Mouse (Mus musculus) myocyte (in vitro differentiated cells): ENCODE measurements around the gene Myo1g. TPM values are rescaled to one million over a fixed set of nuclear protein-coding genes. Genes with fewer than 3 reads are reported as not detected.

Experiments used
- H3K27me3 ChIP-seq: one replicate; pipeline ENCODE4 v1.6.1; 2011; ENCODE audit not compliant: control insufficient read depth, insufficient read depth, insufficient read length
- H3K36me3 ChIP-seq: one replicate; pipeline ENCODE4 v1.6.1; 2011; ENCODE audit not compliant: control insufficient read depth, insufficient read depth
- H3K4me2 ChIP-seq: one replicate; pipeline ENCODE4 v1.6.1; 2011; ENCODE audit warnings: low read depth, control low read depth
- H3K4me3 ChIP-seq: one replicate; pipeline ENCODE4 v1.5.1; 2011; ENCODE audit warnings: mild to moderate bottlenecking, control low read depth, moderate library complexity
- H3K79me2 ChIP-seq: one replicate; pipeline ENCODE4 v1.6.1; 2011; ENCODE audit not compliant: control insufficient read depth, insufficient read depth
- H3ac ChIP-seq: one replicate; pipeline ENCODE4 v1.6.1; 2011; ENCODE audit not compliant: control insufficient read depth, insufficient read length
- CEBPB ChIP-seq: IDR thresholded peaks from 2 replicates; pipeline ENCODE4 v1.6.1; 2011; ENCODE audit warnings: mild to moderate bottlenecking, moderate library complexity; ENCODE audit not compliant: poor library complexity, insufficient read depth, severe bottlenecking
- E2F4 ChIP-seq: IDR thresholded peaks from one replicate; pipeline ENCODE4 v1.6.1; 2011; ENCODE audit warnings: mild to moderate bottlenecking, control low read depth, moderate library complexity; ENCODE audit not compliant: insufficient read depth
- MAX ChIP-seq: IDR thresholded peaks from one replicate; pipeline ENCODE4 v1.6.1; 2011; ENCODE audit warnings: low read depth, mild to moderate bottlenecking, control low read depth
- MYOD1 ChIP-seq, 3 experiments: IDR thresholded peaks; one replicate each; pipeline ENCODE4 v1.6.1; 2011; ENCODE audit warnings: control low read depth in 2 of 3, low read depth in 2 of 3, mild to moderate bottlenecking in 2 of 3, moderate library complexity in 1 of 3; ENCODE audit not compliant: insufficient read length in 2 of 3, control insufficient read depth in 1 of 3
- MYOG ChIP-seq, 3 experiments: IDR thresholded peaks; one replicate each; pipeline ENCODE4 v1.6.1; 2011; ENCODE audit warnings: control low read depth in 2 of 3, low read depth in 2 of 3, mild to moderate bottlenecking in 2 of 3; ENCODE audit not compliant: insufficient read length in 2 of 3, control insufficient read depth in 1 of 3, insufficient read depth in 1 of 3
- POLR2A ChIP-seq: IDR thresholded peaks from one replicate; pipeline ENCODE4 v1.6.1; 2011; ENCODE audit warnings: low read depth, mild to moderate bottlenecking, control low read depth, moderate library complexity; ENCODE audit not compliant: insufficient read length
- POLR2AphosphoS2 ChIP-seq: IDR thresholded peaks from one replicate; pipeline ENCODE4 v1.6.1; 2011; ENCODE audit warnings: low read depth, control low read depth; ENCODE audit not compliant: insufficient read length
- REST ChIP-seq: IDR thresholded peaks from one replicate; pipeline ENCODE4 v1.6.1; 2011; ENCODE audit warnings: mild to moderate bottlenecking, control low read depth, moderate library complexity; ENCODE audit not compliant: insufficient read depth, insufficient read length
- SRF ChIP-seq: IDR thresholded peaks from one replicate; pipeline ENCODE4 v1.6.1; 2011; ENCODE audit warnings: low read depth; ENCODE audit not compliant: control insufficient read depth, insufficient read length
- TCF12 ChIP-seq: IDR thresholded peaks from one replicate; pipeline ENCODE4 v1.6.1; 2011; ENCODE audit warnings: mild to moderate bottlenecking, control low read depth; ENCODE audit not compliant: poor library complexity, insufficient read depth, severe bottlenecking
- TCF3 ChIP-seq: IDR thresholded peaks from one replicate; pipeline ENCODE4 v1.6.1; 2011; ENCODE audit warnings: low read depth, control low read depth; ENCODE audit not compliant: insufficient read length
- USF1 ChIP-seq: IDR thresholded peaks from one replicate; pipeline ENCODE4 v1.6.1; 2011; ENCODE audit warnings: low read depth, mild to moderate bottlenecking, control low read depth, moderate library complexity
- polyA plus RNA-seq: library from polyadenylated mRNA; unstranded; fragments of >200 nt; fragmentation: generic; extraction: Trizol; gene quantifications from one replicate; pipeline ENCODE4 v1.2.1, GENCODE M21; 2012; ENCODE audit warnings: missing spikeins

Myo1g gene
- polyA plus RNA-seq, 1 experiment: 0.04 TPM

DNA sequence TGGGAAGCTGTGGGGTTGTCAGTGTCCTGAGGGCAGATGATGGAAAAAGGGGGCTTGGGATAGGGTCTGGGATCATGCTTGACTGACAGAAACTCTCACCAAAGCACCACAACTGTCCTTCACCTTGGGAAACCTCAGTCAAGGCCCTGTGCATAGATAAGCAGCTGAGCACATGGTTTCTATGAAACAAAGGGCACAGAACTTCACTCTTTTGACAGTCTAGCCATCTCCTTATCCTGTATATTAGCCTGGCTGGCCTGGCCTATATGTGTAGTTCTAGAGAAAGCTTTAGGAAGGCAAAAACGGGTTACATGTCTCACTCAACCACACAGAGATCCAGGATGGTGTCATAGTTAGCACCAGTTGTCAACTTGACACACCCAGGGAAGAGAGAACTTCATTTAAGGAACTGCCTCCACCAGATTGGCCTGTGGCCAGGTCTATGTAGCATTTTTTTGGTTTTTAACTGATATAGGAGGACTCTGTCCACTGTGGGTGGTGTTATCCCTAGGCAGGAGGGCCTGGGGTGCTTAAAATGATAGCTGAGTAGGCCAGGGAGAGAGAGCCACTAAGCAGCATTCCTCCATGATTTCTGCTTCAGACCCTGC is 12.4 kb downstream of the Myo1g start:
- H3K36me3 ChIP-seq: no peaks in the 10 kb centered on the region
- H3K4me3 ChIP-seq: no peak overlapping the region
- no peak overlapping the region for H3ac ChIP-seq
- no peak for TF ChIP-seq REST
- no peak for TF ChIP-seq MYOG (IDR thresholded peaks at IDR 0.05; ENCODE audit: control insufficient read depth in 1 of 3, insufficient read depth in 1 of 3, insufficient read length in 2 of 3, low read depth in 2 of 3)
- TF ChIP-seq MAX: no peak
- no peak for TF ChIP-seq CEBPB
- no peak for TF ChIP-seq TCF12
- no peak for TF ChIP-seq E2F4
- no peak for TF ChIP-seq POLR2A
- TF ChIP-seq POLR2AphosphoS2: no peak
- TF ChIP-seq MYOD1 (IDR thresholded peaks at IDR 0.05; ENCODE audit: control insufficient read depth in 1 of 3, insufficient read length in 2 of 3, low read depth in 2 of 3): no peak
- no peak for TF ChIP-seq USF1
- no peak for TF ChIP-seq TCF3
- TF ChIP-seq SRF: no peak
- H3K79me2 ChIP-seq: no peaks in the 10 kb centered on the region
- no peaks in the 10 kb centered on the region for H3K27me3 ChIP-seq
- no peak overlapping the region for H3K4me2 ChIP-seq

DNA sequence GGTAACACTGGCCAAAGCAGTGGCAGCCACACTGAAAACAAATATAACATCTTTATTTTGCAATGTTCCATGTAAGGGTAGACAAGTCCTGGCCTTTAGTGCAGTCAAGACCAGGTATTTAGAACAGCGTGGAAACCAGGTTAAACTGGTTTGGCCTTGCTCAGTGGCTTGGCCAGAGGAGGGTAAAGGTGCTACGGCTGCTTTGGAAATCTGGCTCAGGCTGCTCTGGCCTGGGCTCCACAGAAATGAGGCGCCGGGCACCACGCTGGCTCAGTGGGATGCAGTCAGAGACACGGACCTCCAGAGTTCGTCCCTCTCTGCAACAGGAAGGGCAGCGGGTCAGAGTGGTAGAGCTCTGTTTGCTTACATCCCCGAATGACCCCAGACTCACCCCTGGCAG is 14.2 kb downstream of the Myo1g start:
- H3K36me3 ChIP-seq: no peaks in the 10 kb centered on the region
- no peaks in the 10 kb centered on the region for H3K79me2 ChIP-seq
- no peak overlapping the region for H3ac ChIP-seq
- no peaks in the 10 kb centered on the region for H3K27me3 ChIP-seq
- no peak overlapping the region for H3K4me2 ChIP-seq
- H3K4me3 ChIP-seq: no peak overlapping the region
- TF ChIP-seq MYOG (IDR thresholded peaks at IDR 0.05; ENCODE audit: control insufficient read depth in 1 of 3, insufficient read depth in 1 of 3, insufficient read length in 2 of 3, low read depth in 2 of 3) (no peak), TCF12 (no peak), USF1 (no peak), REST (no peak), TCF3 (no peak), SRF (no peak), MYOD1 (IDR thresholded peaks at IDR 0.05; ENCODE audit: control insufficient read depth in 1 of 3, insufficient read length in 2 of 3, low read depth in 2 of 3) (no peak), POLR2AphosphoS2 (no peak), CEBPB (no peak), E2F4 (no peak), POLR2A (no peak), MAX (no peak)

DNA sequence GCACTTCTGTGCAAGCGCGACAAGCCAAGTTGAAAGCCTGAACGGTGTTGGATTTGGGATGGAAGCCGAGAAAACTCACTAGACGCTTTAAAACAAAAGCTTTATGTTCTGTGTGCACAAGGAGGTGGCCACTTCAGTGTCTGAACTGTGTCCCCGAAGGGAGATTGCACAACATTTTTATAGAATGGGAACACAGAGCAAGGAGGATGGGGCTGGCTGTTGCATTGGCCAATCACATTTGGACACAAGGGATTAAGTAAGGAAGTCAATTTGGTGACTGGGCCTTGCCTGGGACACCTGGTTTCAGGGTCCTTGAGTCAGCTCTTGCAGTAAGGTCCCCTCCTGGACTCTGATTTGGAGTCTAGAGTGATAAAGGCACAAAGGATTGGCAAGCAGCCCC is 16.1 kb downstream of the Myo1g start:
- Histone ChIP-seq H3K36me3 (no peaks in the 10 kb centered on the region), H3K4me3 (no peak overlapping the region), H3ac (no peak overlapping the region), H3K79me2 (no peaks in the 10 kb centered on the region), H3K27me3 (no peaks in the 10 kb centered on the region), H3K4me2 (no peak overlapping the region)
- TF ChIP-seq REST: no peak
- TF ChIP-seq USF1: no peak
- TF ChIP-seq MYOG (IDR thresholded peaks at IDR 0.05; ENCODE audit: control insufficient read depth in 1 of 3, insufficient read depth in 1 of 3, insufficient read length in 2 of 3, low read depth in 2 of 3): no peak
- no peak for TF ChIP-seq SRF
- TF ChIP-seq TCF12: no peak
- no peak for TF ChIP-seq MYOD1 (IDR thresholded peaks at IDR 0.05; ENCODE audit: control insufficient read depth in 1 of 3, insufficient read length in 2 of 3, low read depth in 2 of 3)
- no peak for TF ChIP-seq POLR2AphosphoS2
- TF ChIP-seq POLR2A: no peak
- no peak for TF ChIP-seq MAX
- TF ChIP-seq E2F4: no peak
- TF ChIP-seq CEBPB: no peak

DNA sequence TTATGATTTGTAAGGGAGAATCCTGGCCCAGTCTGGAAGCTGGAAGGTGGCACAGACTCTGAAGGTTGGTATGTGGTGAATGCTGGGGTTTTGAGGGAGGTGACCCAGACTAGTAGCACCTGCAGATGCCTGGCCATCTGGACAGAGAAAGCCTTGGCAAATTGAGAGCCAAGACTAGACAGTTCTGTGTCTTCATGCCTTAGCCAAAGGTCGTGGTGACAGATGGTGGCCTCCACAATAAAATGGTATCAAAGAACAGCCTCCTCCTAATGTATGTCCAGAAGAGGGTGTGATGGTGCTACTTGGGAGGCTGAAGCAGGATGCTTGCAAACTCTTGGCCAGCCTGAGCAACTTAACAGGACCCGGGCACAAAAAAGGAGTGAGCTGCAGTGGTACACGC is 16.5 kb downstream of the Myo1g start:
- Histone ChIP-seq H3K27me3 (no peaks in the 10 kb centered on the region), H3K36me3 (no peaks in the 10 kb centered on the region), H3ac (no peak overlapping the region), H3K4me3 (no peak overlapping the region), H3K4me2 (no peak overlapping the region), H3K79me2 (no peaks in the 10 kb centered on the region)
- no peak for TF ChIP-seq MYOG (IDR thresholded peaks at IDR 0.05; ENCODE audit: control insufficient read depth in 1 of 3, insufficient read depth in 1 of 3, insufficient read length in 2 of 3, low read depth in 2 of 3)
- no peak for TF ChIP-seq USF1
- TF ChIP-seq POLR2AphosphoS2: no peak
- TF ChIP-seq TCF12: no peak
- TF ChIP-seq REST: no peak
- no peak for TF ChIP-seq SRF
- TF ChIP-seq MAX: no peak
- TF ChIP-seq E2F4: no peak
- TF ChIP-seq MYOD1 (IDR thresholded peaks at IDR 0.05; ENCODE audit: control insufficient read depth in 1 of 3, insufficient read length in 2 of 3, low read depth in 2 of 3): no peak
- no peak for TF ChIP-seq CEBPB
- TF ChIP-seq TCF3: no peak
- no peak for TF ChIP-seq POLR2A

DNA sequence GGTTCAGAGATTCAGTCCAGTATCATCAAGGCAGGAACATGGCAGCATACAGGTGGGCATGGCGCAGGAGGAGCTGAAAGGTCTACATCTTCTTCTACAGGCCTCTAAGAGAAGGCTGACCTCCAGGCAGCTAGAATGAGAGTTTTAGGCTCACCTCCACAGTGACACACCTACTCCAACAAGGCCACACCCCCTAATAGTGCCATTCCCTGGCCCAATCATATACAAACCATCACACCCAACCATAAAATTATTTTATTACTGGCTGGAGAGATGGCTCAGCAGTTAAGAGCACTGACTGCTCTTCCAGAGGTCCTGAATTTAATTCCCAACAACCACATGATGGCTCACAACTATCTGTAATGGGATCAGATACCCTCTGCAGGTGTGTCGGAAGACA is 18.3 kb downstream of the Myo1g start:
- Histone ChIP-seq H3K4me2 (no peak overlapping the region), H3K36me3 (no peaks in the 10 kb centered on the region), H3ac (no peak overlapping the region), H3K27me3 (no peaks in the 10 kb centered on the region), H3K79me2 (no peaks in the 10 kb centered on the region), H3K4me3 (no peak overlapping the region)
- TF ChIP-seq MAX (no peak), POLR2AphosphoS2 (no peak), SRF (no peak), MYOD1 (IDR thresholded peaks at IDR 0.05; ENCODE audit: control insufficient read depth in 1 of 3, insufficient read length in 2 of 3, low read depth in 2 of 3) (no peak), TCF3 (no peak), CEBPB (no peak), MYOG (IDR thresholded peaks at IDR 0.05; ENCODE audit: control insufficient read depth in 1 of 3, insufficient read depth in 1 of 3, insufficient read length in 2 of 3, low read depth in 2 of 3) (no peak), REST (no peak), TCF12 (no peak), USF1 (no peak), POLR2A (no peak), E2F4 (no peak)
